Comparison of ENCODE assay signal across 8 mouse cellular contexts in the genomic region with DNA sequence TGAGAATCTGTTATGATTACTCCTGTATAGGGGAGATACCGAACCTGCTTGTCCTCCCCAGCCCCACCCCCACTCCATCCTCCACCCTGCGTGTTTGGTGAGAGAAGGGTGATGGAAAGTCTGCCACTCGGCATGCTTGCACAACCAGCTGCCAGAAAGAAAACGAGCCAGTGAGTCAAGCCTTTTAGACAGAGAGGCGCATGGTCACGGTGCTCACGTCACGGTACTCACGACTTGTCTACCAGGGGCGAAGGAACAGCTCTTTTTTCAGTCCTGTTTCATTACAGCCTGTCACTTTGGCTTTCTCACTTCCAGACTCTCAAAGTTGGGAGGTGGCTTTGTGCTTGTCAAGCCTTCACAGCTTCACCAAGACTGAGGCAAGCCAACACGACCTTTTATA. TPM values are rescaled to one million over a fixed set of nuclear protein-coding genes. Genes with fewer than 3 reads are reported as not detected.
DNase-seq lines count a peak whose midpoint lies in the region.

No protein-coding gene starts in this region.

- peak; percentile 18 for DNase-seq in adrenal gland, adult 2 months
- no peak for DNase-seq in adrenal gland, postnatal 25 days
- peak; percentile 7 for DNase-seq in retina, embryonic 14.5 days (ENCODE audit: low spot score)
- DNase-seq in retina, postnatal 1 day: no peak
- DNase-seq in kidney, postnatal 25 days: peak; percentile 15 to 48
- peak; percentile 31 for DNase-seq in mesoderm, embryonic 11.5 days (ENCODE audit: low read depth, low spot score)
- DNase-seq in c-Kit-positive CD71-positive TER-119-positive erythroid progenitor cells, embryonic 14.5 days (ENCODE audit: low spot score): no peak
- DNase-seq in gastrocnemius, adult 8-10 months (ENCODE audit: low spot score in 2 of 2): no peak

RNA-seq across cellular contexts. Expression of gene Fam135a, which starts 7.2 kb away (rescaled TPM):
- total RNA-seq in adrenal gland, adult 2 months (2021): 10 to 100 TPM; 15.2 to 18.6 TPM
- 2.9 TPM in 2 replicates for polyA plus RNA-seq in adrenal gland, adult 2 months (2012; rRNA removed)
- total RNA-seq in adrenal gland, postnatal 25 days (2021): 21.5 and 22.8 TPM in 2 replicates
- total RNA-seq in gastrocnemius, adult 8-10 months (2022): 10 to 100 TPM; 17.1 to 22.7 (median 19.2) TPM

Comparison
In these comparisons a context has a peak if more than half of its experiments do, and no peak if none do; other contexts are left out.
1. DNase-seq: peak in adrenal gland, adult 2 months (single experiment), retina, embryonic 14.5 days (single experiment), kidney, postnatal 25 days (2 of 2) and mesoderm, embryonic 11.5 days (single experiment); none in adrenal gland, postnatal 25 days (single experiment), retina, postnatal 1 day (single experiment), c-Kit-positive CD71-positive TER-119-positive erythroid progenitor cells, embryonic 14.5 days (single experiment) and gastrocnemius, adult 8-10 months (0 of 2).